Mouse (Mus musculus) CH12.LX (cell line): ENCODE measurements at regions not wholly inside any gene's neighbourhood (a gene's known extent, or its start where the extent isn't known, plus 50 kb on each side); places are given as distances from the start of the nearest gene placed in this dataset.

Experiments used
- CTCF ChIP-seq, 2 experiments: IDR thresholded peaks in 1 of 2; conservative IDR thresholded peaks in 1 of 2; 2 replicates each; pipeline ENCODE4 v1.5.1; 2011 to 2012; ENCODE audit warnings: low read depth in 2 of 2, low read length in 2 of 2, improper control_type of control experiment in 1 of 2, inconsistent platforms in 1 of 2, mild to moderate bottlenecking in 1 of 2, moderate library complexity in 1 of 2
- EP300 ChIP-seq: IDR thresholded peaks from 2 replicates; pipeline ENCODE4 v1.6.1; 2011; ENCODE audit warnings: low read length, improper control_type of control experiment
- HCFC1 ChIP-seq: IDR thresholded peaks from 2 replicates; pipeline ENCODE4 v1.6.1; 2012; ENCODE audit warnings: low read depth, mild to moderate bottlenecking, inconsistent platforms, low read length, improper control_type of control experiment
- NRF1 ChIP-seq: IDR thresholded peaks from 2 replicates; pipeline ENCODE4 v1.6.1; 2014; ENCODE audit warnings: low read depth, mild to moderate bottlenecking, inconsistent platforms, low read length, improper control_type of control experiment, moderate library complexity
- POLR2A ChIP-seq: IDR thresholded peaks from 2 replicates; pipeline ENCODE4 v1.6.1; 2011; ENCODE audit warnings: low read depth, mild to moderate bottlenecking, improper control_type of control experiment, low read length
- POLR2AphosphoS2 ChIP-seq: IDR thresholded peaks from 2 replicates; pipeline ENCODE4 v1.6.1; 2011; ENCODE audit warnings: low read depth, low read length, improper control_type of control experiment
- RAD21 ChIP-seq: IDR thresholded peaks from 2 replicates; pipeline ENCODE4 v1.6.1; 2011; ENCODE audit warnings: low read depth, mild to moderate bottlenecking, low read length, improper control_type of control experiment, moderate library complexity
- SMC3 ChIP-seq: IDR thresholded peaks from 2 replicates; pipeline ENCODE4 v1.6.1; 2011; ENCODE audit warnings: low read depth, low read length, improper control_type of control experiment
- TBP ChIP-seq: conservative IDR thresholded peaks from 2 replicates; pipeline ENCODE4 v1.6.1; 2011; ENCODE audit warnings: low read depth, low read length, improper control_type of control experiment
- UBTF ChIP-seq: IDR thresholded peaks from 2 replicates; pipeline ENCODE4 v1.6.1; 2012; ENCODE audit warnings: low read depth, mild to moderate bottlenecking, inconsistent platforms, low read length, improper control_type of control experiment, moderate library complexity
- USF2 ChIP-seq: conservative IDR thresholded peaks from 2 replicates; pipeline ENCODE4 v1.6.1; 2011; ENCODE audit warnings: low read depth, low read length, improper control_type of control experiment
- ZMIZ1 ChIP-seq: IDR thresholded peaks from 2 replicates; pipeline ENCODE4 v1.6.1; 2012; ENCODE audit warnings: low read depth, mild to moderate bottlenecking, inconsistent platforms, low read length, improper control_type of control experiment

DNA sequence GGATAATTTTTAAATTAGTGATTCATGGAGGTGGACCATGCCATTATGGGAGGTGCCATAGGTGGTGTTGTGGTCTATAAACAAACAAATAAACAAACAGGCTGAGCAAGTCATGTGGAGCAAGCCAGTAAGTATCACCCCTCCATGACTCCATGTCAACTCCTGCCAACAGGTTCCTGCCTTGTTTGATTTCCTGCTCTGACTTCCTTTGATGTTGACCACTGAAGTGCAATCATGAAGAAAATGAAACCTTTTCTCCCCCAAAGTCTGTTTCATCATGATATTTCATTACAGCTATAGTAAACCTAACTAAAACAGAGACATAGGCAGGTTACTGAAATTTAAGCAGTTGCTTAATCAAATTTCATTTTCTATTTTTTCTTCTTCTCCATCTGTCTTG lies 839.0 kb downstream of the Pcdh7 start:
- no peak for TF ChIP-seq SMC3
- TF ChIP-seq TBP: no peak
- TF ChIP-seq CTCF (conservative IDR thresholded peaks at IDR 0.05 in 1 of 2, IDR thresholded peaks at IDR 0.05 in 1 of 2; ENCODE audit: low read depth in 2 of 2, low read length in 2 of 2): no peak
- no peak for TF ChIP-seq EP300
- no peak for TF ChIP-seq NRF1
- no peak for TF ChIP-seq UBTF
- no peak for TF ChIP-seq HCFC1
- TF ChIP-seq USF2: no peak
- TF ChIP-seq RAD21: no peak
- no peak for TF ChIP-seq ZMIZ1
- TF ChIP-seq POLR2A: no peak
- TF ChIP-seq POLR2AphosphoS2: no peak
